Mouse (Mus musculus) cerebral cortex, adult 2 months (tissue): ENCODE data around the gene Cdk6.

Experiments
- WGBS: fragments of 180-500 bp; shearing (Covaris S2); methylation state at CpG from one replicate; pipeline ENCODE4 v1.1.7; 2018; 5-methylcytosine and 5-hydroxymethylcytosine counted together

Gene Cdk6

DNA sequence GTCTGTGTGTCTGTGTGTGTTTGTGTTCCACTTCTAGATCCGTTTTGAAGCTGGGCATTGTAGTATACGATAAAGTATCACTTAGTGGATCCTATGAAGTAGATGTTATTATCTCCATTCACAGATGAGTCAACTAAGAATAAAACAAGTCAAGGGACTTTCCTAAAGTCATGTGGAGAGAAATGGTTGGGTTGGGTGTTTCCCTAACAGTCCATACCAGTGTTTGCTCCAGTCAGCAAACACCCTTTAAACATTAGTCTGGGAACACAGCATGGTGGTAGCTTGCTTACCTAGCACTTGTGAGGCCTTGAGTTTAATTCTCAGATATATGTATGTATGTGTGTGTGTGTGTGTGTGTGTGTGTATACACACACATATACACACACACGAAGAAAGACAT, 168.2 kb downstream of the Cdk6 start:
- WGBS, result 89% methylated on average over 3 of the region's 3 CpGs

- 45% methylated on average over 10 of the region's 10 CpGs for WGBS
Observed at GRCm38 (mm10) chr5:3511097-3511795, 170.0 kb downstream of the Cdk6 start.

- 67% methylated on average over 4 of the region's 4 CpGs for WGBS
Observed at GRCm38 (mm10) chr5:3512584-3512983, 171.3 kb downstream of the Cdk6 start.

DNA sequence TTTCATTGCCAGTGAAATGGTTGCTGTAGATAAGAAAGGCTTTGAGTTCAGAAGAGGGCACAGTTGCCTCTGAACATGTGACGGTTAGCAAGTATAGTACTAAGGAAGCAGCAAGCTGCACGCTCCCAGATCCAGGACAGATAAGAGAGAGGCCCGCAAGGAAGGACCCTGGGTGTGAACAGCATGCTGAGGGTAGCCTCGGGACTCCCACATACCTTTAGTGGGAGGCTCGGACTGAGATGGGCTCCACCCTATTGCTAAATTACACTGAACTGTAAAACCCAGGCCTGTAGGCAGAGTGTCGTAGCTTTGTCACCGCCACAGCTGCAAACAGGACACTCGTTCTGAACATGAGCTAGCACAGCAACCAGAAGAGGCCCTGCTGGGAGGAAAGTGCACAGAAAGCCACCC, 173.6 kb downstream of the Cdk6 start:
- WGBS, result 81% methylated on average over 8 of the region's 8 CpGs

DNA sequence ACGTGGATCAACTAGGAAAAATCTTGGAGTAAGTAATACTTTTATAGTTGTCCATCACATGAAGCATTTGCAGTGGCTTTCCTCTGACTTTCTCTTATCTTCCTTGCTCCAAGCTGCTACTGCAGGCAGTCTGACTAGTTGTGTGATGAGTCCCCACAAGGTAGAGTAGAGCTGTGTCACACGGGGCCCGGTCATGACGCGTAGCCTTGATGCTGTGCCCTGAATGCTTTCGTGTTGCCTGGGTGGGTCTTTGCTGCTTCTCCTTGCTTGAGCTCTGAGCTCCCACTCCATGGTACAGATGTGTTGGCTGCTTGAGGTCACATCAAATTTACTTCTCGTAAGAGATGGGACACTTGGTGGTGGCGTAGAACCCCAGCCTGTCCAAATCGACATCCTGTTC, 174.2 kb downstream of the Cdk6 start:
- 95% methylated on average over 9 of the region's 9 CpGs for WGBS

DNA sequence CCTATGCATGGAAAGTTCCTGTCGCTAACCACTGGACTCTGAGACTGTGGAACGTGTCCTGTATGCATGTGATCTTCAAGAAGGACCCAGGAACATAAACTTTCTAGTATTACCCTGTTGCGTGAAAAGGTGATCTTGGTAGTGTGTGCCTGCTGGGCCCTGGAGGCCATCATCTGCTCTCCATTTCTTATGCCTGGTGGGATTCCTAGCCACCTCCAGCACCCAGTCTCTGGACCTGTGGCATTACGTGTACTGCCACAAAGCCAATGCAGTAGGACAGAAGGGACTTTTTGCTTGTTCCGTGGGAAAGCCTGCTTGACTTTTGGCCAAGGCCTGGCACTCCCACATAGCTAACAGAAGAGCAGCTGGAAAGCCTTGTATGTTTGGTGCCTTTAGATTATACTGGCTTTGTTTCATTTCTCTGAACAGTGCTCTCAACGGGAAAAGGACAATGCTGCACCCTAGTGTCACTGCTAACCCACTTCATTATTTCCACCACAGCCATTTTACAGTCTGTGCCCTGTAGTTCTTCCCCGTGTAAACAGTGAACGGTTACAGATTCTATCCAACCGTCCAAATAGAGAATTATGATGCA, 175.3 kb downstream of the Cdk6 start:
- WGBS, result 37% methylated on average over 9 of the region's 9 CpGs

- WGBS, result 78% methylated on average over 18 of the region's 18 CpGs
Observed at GRCm38 (mm10) chr5:3520493-3521359, 179.4 kb downstream of the Cdk6 start.

- WGBS, result 69% methylated on average over 12 of the region's 12 CpGs
Observed at GRCm38 (mm10) chr5:3521741-3522140, 180.5 kb downstream of the Cdk6 start.

GRCm38 (mm10) chr5:3522826-3523225, 181.5 kb downstream of the Cdk6 start:
- WGBS, result 93% methylated on average over 10 of the region's 10 CpGs

GRCm38 (mm10) chr5:3527041-3527691, 185.9 kb downstream of the Cdk6 start:
- WGBS, result 43% methylated on average over 5 of the region's 5 CpGs

DNA sequence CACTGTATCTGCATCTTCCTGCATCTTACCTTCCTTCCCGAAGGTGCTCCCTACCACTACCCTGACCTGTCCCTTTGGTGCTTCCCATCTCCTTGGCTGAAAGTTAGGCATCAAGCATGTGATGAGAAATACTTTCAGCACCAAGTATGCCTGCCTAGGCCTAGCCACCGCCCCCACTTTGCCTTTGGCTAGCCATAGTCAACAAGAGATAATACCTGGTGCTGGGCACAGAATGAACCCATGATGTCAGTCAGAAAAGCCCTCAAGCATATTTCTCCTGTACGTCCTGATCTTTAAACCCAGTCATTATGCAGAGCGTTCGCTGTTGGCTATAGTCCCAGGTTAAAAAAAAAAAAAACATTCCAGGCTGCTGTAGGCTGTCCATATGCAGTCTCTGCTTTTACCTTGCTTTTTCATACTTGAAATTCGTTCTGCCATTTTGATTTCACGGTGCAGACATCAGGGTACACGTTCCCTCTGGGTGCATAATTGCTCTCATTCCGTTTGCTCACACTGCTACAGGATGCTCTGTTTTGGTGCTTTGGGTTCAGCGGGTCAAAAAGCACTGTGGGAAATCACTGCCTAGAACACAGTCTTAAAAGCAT, 188.4 kb downstream of the Cdk6 start:
- 77% methylated on average over 10 of the region's 10 CpGs for WGBS

- 83% methylated on average over 3 of the region's 3 CpGs for WGBS
Observed at GRCm38 (mm10) chr5:3536592-3537212, 195.4 kb downstream of the Cdk6 start.

- 64% methylated on average over 11 of the region's 11 CpGs for WGBS
Observed at GRCm38 (mm10) chr5:3538505-3539472, 197.5 kb downstream of the Cdk6 start.

- 80% methylated on average over 6 of the region's 6 CpGs for WGBS
Observed at GRCm38 (mm10) chr5:3541871-3542270, 200.6 kb downstream of the Cdk6 start.

- under 1% methylated on average over 79 of the region's 80 CpGs for WGBS
Observed at GRCm38 (mm10) chr5:3543629-3544479, 202.6 kb downstream of the Cdk6 start, which contains the start of gene Fam133b. Fam133b (plus strand) TSS chr5:3543833.

DNA sequence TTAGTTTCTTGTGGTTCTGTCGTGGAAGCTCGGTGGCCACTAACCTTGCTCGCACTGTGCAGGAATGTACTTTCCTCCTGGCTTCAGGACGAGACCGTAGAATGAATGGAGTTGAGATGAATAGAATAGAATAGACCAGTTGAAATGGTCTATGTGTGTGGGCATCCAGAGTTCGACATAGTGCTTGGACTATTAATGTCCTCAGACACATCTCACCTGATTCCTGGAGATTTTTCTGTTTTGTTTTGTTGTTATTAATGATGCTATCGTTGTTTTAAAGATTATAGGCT, 203.1 kb downstream of the Cdk6 start:
- 7% methylated on average over 7 of the region's 7 CpGs for WGBS

DNA sequence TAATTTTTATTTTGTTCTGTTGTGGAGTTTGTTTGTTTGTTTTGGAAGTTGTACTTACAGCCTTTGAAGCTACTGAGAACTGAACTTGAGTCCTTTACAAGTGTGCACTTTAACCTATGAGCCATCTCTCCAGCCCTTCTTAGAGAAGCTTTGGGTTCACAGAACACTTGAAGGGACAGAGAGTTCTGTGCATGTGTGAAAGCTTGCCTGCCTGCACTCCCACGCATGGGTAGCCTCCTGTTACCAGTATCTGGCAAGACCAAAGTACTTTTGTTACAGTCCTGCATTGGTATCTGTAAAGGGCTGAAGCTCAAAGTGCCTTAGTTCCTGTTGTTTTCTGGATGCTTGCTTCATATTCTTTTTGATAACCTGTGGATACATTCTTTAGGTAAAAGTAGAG, 204.9 kb downstream of the Cdk6 start:
- WGBS, result 68% methylated on average over 1 of the region's 1 CpGs

DNA sequence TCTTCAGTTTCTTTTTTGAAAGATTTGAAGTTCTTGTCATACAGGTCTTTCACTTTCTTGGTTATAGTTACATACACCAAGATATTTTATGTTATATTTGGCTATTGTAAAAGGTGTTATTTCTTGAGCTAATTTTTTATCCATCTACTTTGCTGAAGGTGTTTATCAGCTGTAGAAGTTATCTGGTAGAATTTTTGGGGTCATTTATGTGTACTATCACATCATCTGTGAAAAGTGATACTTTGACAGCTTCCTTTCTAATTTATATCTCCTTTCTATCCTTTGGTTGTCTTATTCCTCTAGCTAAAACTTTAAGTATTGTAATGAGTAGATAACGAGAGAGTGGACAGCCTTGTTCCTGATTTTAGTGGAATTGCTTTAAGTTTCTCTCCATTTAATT, 210.2 kb downstream of the Cdk6 start:
- WGBS, result 96% methylated on average over 1 of the region's 1 CpGs

- 88% methylated on average over 2 of the region's 2 CpGs for WGBS
Observed at GRCm38 (mm10) chr5:3554198-3554597, 212.9 kb downstream of the Cdk6 start.
